Mouse (Mus musculus) heart, adult 2 months (tissue): ENCODE data around the gene Dlx3.

Experiments
- CTCF ChIP-seq: fragments of 200-600 bp; IDR thresholded peaks from 2 replicates; pipeline ENCODE4 v1.8.1; 2022; ENCODE audit warnings: antibody characterized with exemption, mild to moderate bottlenecking, moderate library complexity
- POLR2A ChIP-seq: fragments of 200-500 bp; IDR thresholded peaks from 2 replicates; pipeline ENCODE4 v1.6.1; 2011; ENCODE audit warnings: mild to moderate bottlenecking, low read depth, low read length, control low read depth; ENCODE audit not compliant: insufficient read depth

DNA sequence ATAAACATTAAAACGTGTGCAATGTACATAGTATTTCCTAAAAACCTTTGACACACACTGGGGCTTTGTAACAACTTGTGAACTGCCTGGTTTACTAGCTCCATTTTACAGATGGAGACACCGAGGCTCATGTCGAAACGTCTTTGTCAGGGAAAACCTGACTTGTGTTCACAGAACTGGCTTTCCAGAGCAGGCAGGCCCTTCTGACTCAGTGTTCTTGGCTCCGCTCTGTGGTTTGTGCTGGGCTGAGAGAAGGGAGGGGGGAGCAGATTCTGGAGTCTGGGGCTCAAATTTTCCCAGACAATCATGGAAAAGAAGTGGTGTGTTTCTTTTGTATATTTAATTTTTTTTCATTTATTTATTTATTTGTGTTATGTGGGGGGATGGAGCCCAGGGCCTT lies 33.8 kb downstream of the Dlx3 start:
- TF ChIP-seq CTCF (no peak), POLR2A (no peak)
